Mouse (Mus musculus) NIH3T3 (cell line): ENCODE measurements at regions not wholly inside any gene's neighbourhood (a gene's known extent, or its start where the extent isn't known, plus 50 kb on each side); places are given as distances from the start of the nearest gene placed in this dataset.

Experiments
- DNase-seq: peaks from one replicate; pipeline ENCODE4 v3.0.0-alpha.2; 2012; ENCODE audit warnings: low read depth

- no peak for DNase-seq
Measured at GRCm38 (mm10) chr4:71663397-71663796, 94.4 kb downstream of the Gm11232 start.

- DNase-seq = no peak
Measured at GRCm38 (mm10) chr4:71640521-71640920, 117.2 kb downstream of the Gm11232 start.

- DNase-seq = no peak
Measured at GRCm38 (mm10) chr4:71627088-71627487, 130.7 kb downstream of the Gm11232 start.

- DNase-seq = no peak
Measured at GRCm38 (mm10) chr4:71626626-71627025, 131.1 kb downstream of the Gm11232 start.

GRCm38 (mm10) chr4:71624771-71625170, 133.0 kb downstream of the Gm11232 start:
- no peak for DNase-seq

GRCm38 (mm10) chr4:71613720-71614119, 144.0 kb downstream of the Gm11232 start:
- DNase-seq = no peak

- no peak for DNase-seq
Measured at GRCm38 (mm10) chr4:71585880-71586279, 171.9 kb downstream of the Gm11232 start.

- no peak for DNase-seq
Measured at GRCm38 (mm10) chr4:71560656-71561055, 197.1 kb downstream of the Gm11232 start.

GRCm38 (mm10) chr4:71539200-71539599, 218.6 kb downstream of the Gm11232 start:
- DNase-seq = no peak

GRCm38 (mm10) chr4:71537971-71538370, 219.8 kb downstream of the Gm11232 start:
- DNase-seq = no peak

- DNase-seq = no peak
Measured at GRCm38 (mm10) chr4:71524255-71524970, 233.4 kb downstream of the Gm11232 start.

GRCm38 (mm10) chr4:71520751-71521150, 237.0 kb downstream of the Gm11232 start:
- DNase-seq = no peak

GRCm38 (mm10) chr4:71517921-71518404, 239.8 kb downstream of the Gm11232 start:
- DNase-seq = no peak

- DNase-seq = no peak
Measured at GRCm38 (mm10) chr4:71506911-71507310, 250.9 kb downstream of the Gm11232 start.

- DNase-seq = no peak
Measured at GRCm38 (mm10) chr4:71489788-71490187, 268.0 kb downstream of the Gm11232 start.

- DNase-seq = no peak
Measured at GRCm38 (mm10) chr4:71488663-71489161, 269.1 kb downstream of the Gm11232 start.

- DNase-seq = no peak
Measured at GRCm38 (mm10) chr4:71488059-71488458, 269.7 kb downstream of the Gm11232 start.

- DNase-seq = no peak
Measured at GRCm38 (mm10) chr4:71480960-71481359, 276.8 kb downstream of the Gm11232 start.

GRCm38 (mm10) chr4:71470580-71470979, 287.2 kb downstream of the Gm11232 start:
- DNase-seq = no peak

GRCm38 (mm10) chr4:71454811-71455210, 303.0 kb downstream of the Gm11232 start:
- no peak for DNase-seq

- DNase-seq = no peak
Measured at GRCm38 (mm10) chr4:71453499-71453898, 304.3 kb downstream of the Gm11232 start.

- DNase-seq = no peak
Measured at GRCm38 (mm10) chr4:71446461-71446860, 311.3 kb downstream of the Gm11232 start.

GRCm38 (mm10) chr4:71431245-71431929, 326.4 kb downstream of the Gm11232 start:
- DNase-seq = no peak
